Mouse (Mus musculus) embryonic facial prominence, embryonic 14.5 days (tissue): ENCODE measurements at regions not wholly inside any gene's neighbourhood (a gene's known extent, or its start where the extent isn't known, plus 50 kb on each side); places are given as distances from the start of the nearest gene placed in this dataset.

Experiments
- ATAC-seq: fragments of 200-750 bp; cut with Nextera tagmentation; 2 replicates; pipeline ENCODE4 v1.8.0; 2017; ENCODE audit warnings: low read depth, moderate number of reproducible peaks, moderate TSS enrichment
- DNase-seq: peaks from one replicate; pipeline ENCODE4 v3.0.0-alpha.2; 2015; ENCODE audit warnings: low spot score
- H3K27ac ChIP-seq: fragments of 300-500 bp; sonication (generic); replicated peaks from 2 replicates; pipeline ENCODE4 v1.5.1; 2014; ENCODE audit warnings: low read depth, mild to moderate bottlenecking, low read length, moderate library complexity
- H3K27me3 ChIP-seq: fragments of 300-500 bp; sonication (generic); replicated peaks from 2 replicates; pipeline ENCODE4 v1.6.1; 2014; ENCODE audit warnings: low read length; ENCODE audit not compliant: control insufficient read depth, insufficient read depth
- H3K36me3 ChIP-seq: fragments of 300-500 bp; sonication (generic); 2 replicates; pipeline ENCODE4 v1.6.1; 2014; ENCODE audit warnings: low read length, mixed read lengths; ENCODE audit not compliant: control insufficient read depth, insufficient read depth
- H3K4me1 ChIP-seq: fragments of 300-500 bp; sonication (generic); 2 replicates; pipeline ENCODE4 v1.6.1; 2014; ENCODE audit warnings: antibody characterized with exemption, low read length; ENCODE audit not compliant: control insufficient read depth, insufficient read depth
- H3K4me2 ChIP-seq: fragments of 300-500 bp; sonication (generic); 2 replicates; pipeline ENCODE4 v1.6.1; 2014; ENCODE audit warnings: low read depth, mild to moderate bottlenecking, low read length, moderate library complexity, mixed read lengths
- H3K4me3 ChIP-seq: fragments of 300-500 bp; sonication (generic); 2 replicates; pipeline ENCODE4 v1.5.1; 2014; ENCODE audit warnings: low read depth, mild to moderate bottlenecking, low read length
- H3K9ac ChIP-seq: fragments of 300-500 bp; sonication (generic); 2 replicates; pipeline ENCODE4 v1.6.1; 2014; ENCODE audit warnings: low read depth, mild to moderate bottlenecking, low read length, moderate library complexity, mixed read lengths
- H3K9me3 ChIP-seq: fragments of 300-500 bp; sonication (generic); 2 replicates; pipeline ENCODE4 v1.6.1; 2016; ENCODE audit warnings: low read length; ENCODE audit not compliant: control insufficient read depth
- WGBS: fragments of 180-500 bp; shearing (Covaris S2); extraction: QIAGEN DNeasy Blood & Tissue Kit; methylation state at CpG from one replicate; pipeline ENCODE4 v1.1.7; 2014; 5-methylcytosine and 5-hydroxymethylcytosine counted together

DNA sequence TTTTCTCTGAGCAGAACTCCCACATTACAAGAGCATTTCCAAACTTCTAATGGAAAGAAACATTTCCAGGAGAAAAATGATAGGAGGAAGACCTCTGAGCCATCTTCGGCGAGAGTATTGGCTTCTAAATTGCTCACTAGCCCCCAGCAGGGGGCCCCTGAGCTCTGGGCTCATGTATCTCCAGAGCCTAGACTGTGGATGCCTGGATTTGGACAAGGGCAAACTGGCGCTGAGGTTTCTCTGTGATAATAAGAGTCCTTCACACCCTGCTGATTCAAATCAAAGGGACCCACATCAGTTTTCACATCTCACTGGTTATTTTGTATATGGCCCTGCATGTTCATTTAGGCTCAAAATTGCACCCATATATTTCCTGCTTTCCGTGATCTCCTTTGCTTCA lies 119.3 kb upstream of the Kif2a start:
- no peaks in the 10 kb centered on the region for H3K27me3 ChIP-seq
- H3K27ac ChIP-seq: no peak overlapping the region
- H3K36me3 ChIP-seq: no peaks in the 10 kb centered on the region
- H3K4me1 ChIP-seq: no peaks in the 10 kb centered on the region
- no peak overlapping the region for H3K4me3 ChIP-seq
- H3K9ac ChIP-seq: no peak overlapping the region
- ATAC-seq (no peak), DNase-seq (peak; percentile 53)
- 66% methylated on average over 4 of the region's 4 CpGs for WGBS
- H3K9me3 ChIP-seq: no peaks in the 10 kb centered on the region
- H3K4me2 ChIP-seq: no peak overlapping the region

GRCm38 (mm10) chr13:107134125-107134524 lies 112.2 kb upstream of the Kif2a start:
- Histone ChIP-seq H3K4me2 (no peak overlapping the region), H3K4me1 (no peaks in the 10 kb centered on the region), H3K27me3 (no peaks in the 10 kb centered on the region), H3K4me3 (no peak overlapping the region), H3K27ac (no peak overlapping the region), H3K9ac (no peak overlapping the region), H3K36me3 (no peaks in the 10 kb centered on the region), H3K9me3 (no peaks in the 10 kb centered on the region)
- DNase-seq (no peak), ATAC-seq (no peak)

GRCm38 (mm10) chr13:107126636-107127035 lies 104.7 kb upstream of the Kif2a start:
- H3K9me3 ChIP-seq: no peaks in the 10 kb centered on the region
- no peak overlapping the region for H3K4me3 ChIP-seq
- no peaks in the 10 kb centered on the region for H3K36me3 ChIP-seq
- DNase-seq (no peak), ATAC-seq (no peak)
- WGBS: 81% methylated on average over 7 of the region's 7 CpGs
- no peak overlapping the region for H3K4me2 ChIP-seq
- no peaks in the 10 kb centered on the region for H3K4me1 ChIP-seq
- no peak overlapping the region for H3K9ac ChIP-seq
- H3K27ac ChIP-seq: no peak overlapping the region
- H3K27me3 ChIP-seq: no peaks in the 10 kb centered on the region

- no peak overlapping the region for H3K4me2 ChIP-seq
- no peak overlapping the region for H3K9ac ChIP-seq
- H3K27me3 ChIP-seq: no peaks in the 10 kb centered on the region
- peak; percentile 22 for DNase-seq
- no peak overlapping the region for H3K27ac ChIP-seq
- H3K4me1 ChIP-seq: no peaks in the 10 kb centered on the region
- no peak for ATAC-seq
- no peak overlapping the region for H3K4me3 ChIP-seq
- no peaks in the 10 kb centered on the region for H3K9me3 ChIP-seq
- H3K36me3 ChIP-seq: no peaks in the 10 kb centered on the region
- WGBS: 50% methylated on average over 8 of the region's 8 CpGs
Observed at GRCm38 (mm10) chr13:107124130-107124668, 102.3 kb upstream of the Kif2a start.

GRCm38 (mm10) chr13:107113949-107114690 lies 92.2 kb upstream of the Kif2a start:
- H3K4me1 ChIP-seq: no peaks in the 10 kb centered on the region
- H3K9ac ChIP-seq: no peak overlapping the region
- peak; percentile 60; the same call in 1 of the 2 replicates for ATAC-seq
- no peaks in the 10 kb centered on the region for H3K36me3 ChIP-seq
- H3K9me3 ChIP-seq: no peaks in the 10 kb centered on the region
- DNase-seq: peak; percentile 93
- no peaks in the 10 kb centered on the region for H3K27me3 ChIP-seq
- H3K4me3 ChIP-seq: no peak overlapping the region
- H3K27ac ChIP-seq: no peak overlapping the region
- no peak overlapping the region for H3K4me2 ChIP-seq
- WGBS: 55% methylated on average over 22 of the region's 22 CpGs

GRCm38 (mm10) chr13:107108045-107108444 lies 86.1 kb upstream of the Kif2a start:
- ATAC-seq (no peak), DNase-seq (no peak)
- no peaks in the 10 kb centered on the region for H3K9me3 ChIP-seq
- H3K4me1 ChIP-seq: no peaks in the 10 kb centered on the region
- no peaks in the 10 kb centered on the region for H3K27me3 ChIP-seq
- no peaks in the 10 kb centered on the region for H3K36me3 ChIP-seq
- H3K27ac ChIP-seq: no peak overlapping the region
- no peak overlapping the region for H3K9ac ChIP-seq
- H3K4me2 ChIP-seq: no peak overlapping the region
- 90% methylated on average over 5 of the region's 5 CpGs for WGBS
- H3K4me3 ChIP-seq: no peak overlapping the region

DNA sequence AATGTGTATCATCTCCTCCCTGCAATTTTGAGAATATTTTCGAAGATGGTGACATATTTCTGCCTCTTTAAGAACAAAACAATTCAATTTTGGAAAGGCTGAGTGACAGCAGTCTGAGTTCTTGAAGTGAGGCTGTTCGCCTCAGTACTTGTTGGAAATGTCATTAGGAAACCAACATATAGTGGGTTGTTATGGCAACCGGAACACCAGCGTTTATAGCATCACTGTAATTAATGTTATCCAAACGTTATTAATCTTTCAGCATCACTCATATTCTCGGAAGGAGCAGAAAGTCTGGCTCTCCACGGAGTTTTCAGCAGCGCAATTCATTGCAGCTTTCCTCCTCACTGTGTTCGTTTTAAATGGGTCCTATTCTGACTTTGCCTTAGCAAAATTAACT lies 85.6 kb upstream of the Kif2a start:
- Histone ChIP-seq H3K36me3 (no peaks in the 10 kb centered on the region), H3K27ac (no peak overlapping the region), H3K4me2 (no peak overlapping the region), H3K4me1 (no peaks in the 10 kb centered on the region), H3K9me3 (no peaks in the 10 kb centered on the region), H3K27me3 (no peaks in the 10 kb centered on the region), H3K9ac (no peak overlapping the region), H3K4me3 (no peak overlapping the region)
- DNase-seq (no peak), ATAC-seq (no peak)
- 67% methylated on average over 9 of the region's 9 CpGs for WGBS

DNA sequence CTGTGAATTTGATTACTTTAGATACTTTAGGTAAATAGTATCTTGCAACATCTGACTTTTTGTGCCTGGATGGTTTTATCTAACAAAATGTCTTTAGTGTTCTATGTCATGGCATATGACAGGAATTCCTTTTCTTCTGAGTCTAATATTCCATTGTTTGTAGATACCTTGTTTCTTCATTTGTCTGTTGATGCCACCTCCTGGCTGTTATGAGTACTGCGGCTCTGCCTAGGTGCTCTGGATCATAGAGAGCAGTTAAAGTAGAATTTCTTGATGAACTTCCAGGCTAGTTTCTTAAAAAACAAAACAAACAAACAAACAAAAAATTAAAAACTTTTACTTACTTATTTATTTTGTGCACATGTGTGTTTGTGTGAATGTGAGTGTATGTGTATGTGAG lies 83.6 kb upstream of the Kif2a start:
- Histone ChIP-seq H3K9me3 (no peaks in the 10 kb centered on the region), H3K4me3 (no peak overlapping the region), H3K4me2 (no peak overlapping the region), H3K27ac (no peak overlapping the region), H3K27me3 (no peaks in the 10 kb centered on the region), H3K36me3 (no peaks in the 10 kb centered on the region), H3K9ac (no peak overlapping the region), H3K4me1 (no peaks in the 10 kb centered on the region)
- no peak for ATAC-seq
- no peak for DNase-seq
- 65% methylated on average over 1 of the region's 1 CpGs for WGBS

- DNase-seq (peak; percentile 90), ATAC-seq (peak; percentile 91)
- Histone ChIP-seq H3K36me3 (no peaks in the 10 kb centered on the region), H3K4me1 (no peaks in the 10 kb centered on the region), H3K27me3 (no peaks in the 10 kb centered on the region), H3K9ac (no peak overlapping the region), H3K9me3 (no peaks in the 10 kb centered on the region), H3K4me2 (peak overlapping the region; percentile 36), H3K4me3 (0 out of 2 replicates have a peak overlapping the region, but pooled peaks have one; percentile 14), H3K27ac (no peak overlapping the region)
- WGBS: 22% methylated on average over 13 of the region's 13 CpGs
Observed at GRCm38 (mm10) chr13:107101598-107101997, 79.7 kb upstream of the Kif2a start.
